11 mouse cellular contexts compared by ENCODE assay signal in the genomic region with DNA sequence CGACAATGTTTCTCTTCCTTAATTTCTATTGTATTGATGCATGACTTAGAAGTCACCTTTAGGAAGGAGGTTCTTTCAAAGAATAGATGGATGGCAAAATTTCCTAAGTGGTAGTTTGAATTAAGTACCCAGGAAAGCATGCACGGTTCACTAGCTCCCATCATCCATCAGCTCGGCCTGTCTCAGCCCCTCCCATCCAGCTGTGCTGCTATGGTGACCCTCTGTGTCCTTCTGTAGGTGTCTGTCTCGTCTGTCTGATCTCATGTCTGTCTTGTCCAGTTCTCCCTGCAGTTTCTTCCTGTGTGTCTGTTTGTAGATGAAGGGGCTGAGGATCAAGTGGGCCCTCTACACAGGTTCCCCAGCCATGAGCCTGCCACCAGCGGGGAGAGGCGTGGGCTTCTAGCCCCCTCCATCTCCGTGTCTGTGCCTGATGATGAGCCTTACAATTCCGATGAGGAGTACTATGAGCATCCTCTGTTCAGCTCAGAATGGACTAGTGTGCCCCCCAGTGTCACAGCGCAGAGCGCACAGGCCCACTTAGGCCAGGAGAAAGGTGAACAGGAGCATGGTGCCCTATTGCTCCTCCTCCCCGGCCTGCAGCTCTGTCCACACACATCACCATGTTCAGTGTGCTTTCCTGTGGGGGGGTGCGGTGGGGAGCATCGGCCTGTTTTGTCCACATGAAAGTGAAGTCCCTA.
A peak's percentile ranks its signal among the peaks of the same experiment; 100 is the strongest.
DNase-seq lines count a peak whose midpoint lies in the region; ATAC-seq and TF ChIP-seq lines count a peak whose summit lies in the region.
"Had no signal": no experiment of that assay in that cellular context is flagged by ENCODE, and none has a peak within 500 bp of the region (broad histone marks: within the 10 kb centered on the region; RNA-seq: fewer than 3 reads in every experiment).

No protein-coding gene starts in this region.

- H3K27ac ChIP-seq in layer of hippocampus, adult 2 months, result peak overlapping the region; percentile 46; the same call in 1 of the 2 replicates
- no peak overlapping the region for H3K27ac ChIP-seq in hindbrain, embryonic 10.5 days
- no peak overlapping the region for H3K27ac ChIP-seq in neural tube, embryonic 12.5 days
- H3K27ac ChIP-seq in kidney, embryonic 15.5 days, result no peak overlapping the region
- H3K27ac ChIP-seq: gastrocnemius, adult 2 months had no signal

- no peak overlapping the region for H3K4me3 ChIP-seq in layer of hippocampus, adult 2 months
- H3K4me3 ChIP-seq in hindbrain, embryonic 10.5 days, result no peak overlapping the region
- H3K4me3 ChIP-seq in neural tube, embryonic 12.5 days, result no peak overlapping the region
- no peak overlapping the region for H3K4me3 ChIP-seq in kidney, embryonic 15.5 days (replicated peaks)
- H3K4me3 ChIP-seq: gastrocnemius, adult 2 months had no signal

- H3K4me2 ChIP-seq in neural tube, embryonic 12.5 days (replicated peaks), result no peak overlapping the region
- H3K4me2 ChIP-seq in kidney, embryonic 15.5 days, result no peak overlapping the region

- no peaks in the 10 kb centered on the region for H3K27me3 ChIP-seq in hindbrain, embryonic 10.5 days (ENCODE audit: insufficient read depth, poor library complexity, severe bottlenecking)
- no peaks in the 10 kb centered on the region for H3K27me3 ChIP-seq in neural tube, embryonic 12.5 days (replicated peaks)
- H3K27me3 ChIP-seq in kidney, embryonic 15.5 days, result no peaks in the 10 kb centered on the region

- H3K9ac ChIP-seq in neural tube, embryonic 12.5 days, result no peak overlapping the region
- H3K9ac ChIP-seq in kidney, embryonic 15.5 days, result no peak overlapping the region

- WGBS in hindbrain, embryonic 10.5 days, result 51% methylated on average over 13 of the region's 13 CpGs
- WGBS in neural tube, embryonic 12.5 days, result 59% methylated on average over 13 of the region's 13 CpGs
- WGBS in kidney, embryonic 15.5 days, result 63% methylated on average over 13 of the region's 13 CpGs

- peak; percentile 62 for TF ChIP-seq CTCF in layer of hippocampus, adult 2 months (conservative IDR thresholded peaks at IDR 0.05)

- DNase-seq in layer of hippocampus, adult 2 months (ENCODE audit: low spot score in 2 of 2), result no peak
- no peak for DNase-seq in layer of hippocampus, adult 18-20 months (ENCODE audit: low spot score in 2 of 2)
- peak; percentile 55 for DNase-seq in cerebellum, adult 9-10 months
- DNase-seq in hindbrain, embryonic 10.5 days (ENCODE audit: low spot score), result peak; percentile 23
- no peak for DNase-seq in heart, adult 18-20 months
- no peak for DNase-seq in thymus, adult 18-20 months
- DNase-seq: gastrocnemius, adult 2 months; lung, postnatal 10 days had no signal

- ATAC-seq in neural tube, embryonic 12.5 days (ENCODE audit: low FRiP score, low read depth), result peak; percentile 77
- no peak for ATAC-seq in kidney, embryonic 15.5 days (replicated peaks; ENCODE audit: low FRiP score)
- ATAC-seq: activated CD4-positive, CD25-positive, alpha-beta regulatory T cell, adult 4 months had no signal

- H3K9me3 ChIP-seq in hindbrain, embryonic 10.5 days, result no peaks in the 10 kb centered on the region
- H3K9me3 ChIP-seq in neural tube, embryonic 12.5 days, result no peaks in the 10 kb centered on the region
- H3K9me3 ChIP-seq in kidney, embryonic 15.5 days (replicated peaks), result no peaks in the 10 kb centered on the region

- H3K36me3 ChIP-seq in hindbrain, embryonic 10.5 days, result peaks cover 47% of the 10 kb centered on the region
- H3K36me3 ChIP-seq in neural tube, embryonic 12.5 days, result peaks cover 35% of the 10 kb centered on the region
- H3K36me3 ChIP-seq in kidney, embryonic 15.5 days, result no peaks in the 10 kb centered on the region

- H3K4me1 ChIP-seq in hindbrain, embryonic 10.5 days (replicated peaks), result peaks cover 6% of the 10 kb centered on the region; the same call in 1 of the 2 replicates
- H3K4me1 ChIP-seq in neural tube, embryonic 12.5 days, result no peaks in the 10 kb centered on the region
- no peaks in the 10 kb centered on the region for H3K4me1 ChIP-seq in kidney, embryonic 15.5 days

Comparison
In these comparisons a context has a peak if more than half of its experiments do, and no peak if none do; other contexts are left out.
1. DNase-seq: peak in cerebellum, adult 9-10 months (single experiment) and hindbrain, embryonic 10.5 days (single experiment); none in layer of hippocampus, adult 2 months (0 of 2), layer of hippocampus, adult 18-20 months (0 of 2), heart, adult 18-20 months (0 of 2) and thymus, adult 18-20 months (0 of 2).